Mouse (Mus musculus) liver, adult 2 months (tissue): ENCODE results near the gene Flywch2.

Source experiments
- CTCF ChIP-seq: fragments of 200-500 bp; IDR thresholded peaks from 2 replicates; pipeline ENCODE4 v1.5.1; 2011; ENCODE audit warnings: low read depth, low read length, control low read depth
- POLR2A ChIP-seq: fragments of 200-500 bp; IDR thresholded peaks from 2 replicates; pipeline ENCODE4 v1.6.1; 2011; ENCODE audit warnings: low read length, control low read depth; ENCODE audit not compliant: insufficient read depth; ENCODE audit errors: extremely low read depth

GRCm38 (mm10) chr17:23730441-23730840 is 55.4 kb downstream of the Flywch2 start:
- TF ChIP-seq CTCF: no peak
- no peak for TF ChIP-seq POLR2A
